Mouse (Mus musculus) embryonic fibroblast, embryonic 13.5 days (primary cell): ENCODE measurements around the gene Slc35g2.

Experiments
- CTCF ChIP-seq: IDR thresholded peaks from 2 replicates; pipeline ENCODE4 v1.5.1; 2011; ENCODE audit warnings: mild to moderate bottlenecking, control low read depth, low read length, moderate library complexity, borderline replicate concordance; ENCODE audit not compliant: insufficient read depth
- POLR2A ChIP-seq: IDR thresholded peaks from 2 replicates; pipeline ENCODE4 v1.6.1; 2011; ENCODE audit warnings: low read depth, mild to moderate bottlenecking, control low read depth, low read length, moderate library complexity

- no peak for TF ChIP-seq CTCF
- no peak for TF ChIP-seq POLR2A
Measured at GRCm38 (mm10) chr9:100573300-100573699, 2.4 kb upstream of the Slc35g2 start.
